Mouse (Mus musculus): ENCODE results near the gene Olfr1241.

Olfr1241 gene

GRCm38 (mm10) chr2:89487026-89487425 is at the start of gene Olfr1241:
Olfr1241 (minus strand) TSS chr2:89487126.
- in situ Hi-C loops (cut with MseI, MboI) = no loop called here

DNA sequence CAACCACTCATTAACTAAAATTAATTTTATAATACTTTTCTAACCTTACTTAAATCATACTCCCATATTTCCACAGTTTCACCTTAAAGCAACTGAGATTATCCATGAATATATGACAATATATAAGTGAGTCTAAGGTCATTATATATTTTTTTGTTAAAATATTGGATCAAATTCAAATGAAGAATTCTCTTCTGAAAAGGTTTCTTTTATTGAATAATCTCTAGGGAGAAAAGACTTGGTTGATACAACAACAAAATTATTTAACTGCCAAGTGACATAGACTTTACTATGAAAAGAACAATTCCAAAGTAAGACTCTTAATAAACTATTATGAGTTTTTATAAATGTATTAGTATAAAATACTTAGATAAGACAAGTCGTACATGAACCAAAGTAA is 44.5 kb upstream of the Olfr1241 start, which contains the start of gene Olfr1243:
Gene Olfr1243, minus strand, starts transcription at position 101 of the 400 bp plus-strand sequence.
- in situ Hi-C loops (cut with MseI, MboI) = loop anchor here (25.0 kb wide), 1 partner anchor 1169 kb away; no protein-coding TSS in a partner anchor

GRCm38 (mm10) chr2:89498235-89498634 is 11.3 kb upstream of the Olfr1241 start, which contains the start of gene Olfr1242:
Olfr1242 (minus strand) TSS chr2:89498335.
- in situ Hi-C loops (cut with MseI, MboI) = no loop called here

- in situ Hi-C loops (cut with MseI, MboI) = no loop called here
These were observed 44.0 kb downstream of the Olfr1241 start, which contains the start of gene Olfr1240 for GRCm38 (mm10) chr2:89442900-89443299. Olfr1240 (minus strand) TSS chr2:89443000.
